Mouse (Mus musculus) kidney, embryonic 16.5 days (tissue): ENCODE measurements around the gene Pbx1. TPM values are rescaled to one million over a fixed set of nuclear protein-coding genes. Genes with fewer than 3 reads are reported as not detected.

Experiments
- ATAC-seq: fragments of 200-750 bp; cut with Nextera tagmentation; 2 replicates; pipeline ENCODE4 v1.8.0; 2017; ENCODE audit warnings: moderate TSS enrichment; ENCODE audit not compliant: low FRiP score, low TSS enrichment
- H3K27ac ChIP-seq: fragments of 300-500 bp; sonication (generic); 2 replicates; pipeline ENCODE4 v1.5.1; 2014; ENCODE audit warnings: low read length
- H3K27me3 ChIP-seq: fragments of 300-500 bp; sonication (generic); 2 replicates; pipeline ENCODE4 v1.6.1; 2014; ENCODE audit warnings: low read length, control low read depth, mixed read lengths; ENCODE audit not compliant: insufficient read depth
- H3K36me3 ChIP-seq: fragments of 300-500 bp; sonication (generic); 2 replicates; pipeline ENCODE4 v1.6.1; 2014; ENCODE audit warnings: low read length, control low read depth, mixed read lengths; ENCODE audit not compliant: insufficient read depth
- H3K4me1 ChIP-seq: fragments of 300-500 bp; sonication (generic); 2 replicates; pipeline ENCODE4 v1.6.1; 2014; ENCODE audit warnings: low read length, control low read depth, mixed read lengths; ENCODE audit not compliant: insufficient read depth
- H3K4me2 ChIP-seq: fragments of 300-500 bp; sonication (generic); replicated peaks from 2 replicates; pipeline ENCODE4 v1.6.1; 2014; ENCODE audit warnings: low read depth, low read length
- H3K4me3 ChIP-seq: fragments of 300-500 bp; sonication (generic); 2 replicates; pipeline ENCODE4 v1.5.1; 2014; ENCODE audit warnings: mild to moderate bottlenecking, low read length
- H3K9ac ChIP-seq: fragments of 300-500 bp; sonication (generic); replicated peaks from 2 replicates; pipeline ENCODE4 v1.6.1; 2014; ENCODE audit warnings: low read length
- H3K9me3 ChIP-seq: fragments of 300-500 bp; sonication (generic); 2 replicates; pipeline ENCODE4 v1.6.1; 2016; ENCODE audit warnings: low read length, control low read depth
- WGBS: fragments of 180-500 bp; shearing (Covaris S2); extraction: QIAGEN DNeasy Blood & Tissue Kit; methylation state at CpG from one replicate; pipeline ENCODE4 v1.1.7; 2014; 5-methylcytosine and 5-hydroxymethylcytosine counted together
- polyA plus RNA-seq: library from polyadenylated mRNA; unstranded; fragments of >200 nt; fragmentation: Nextera tagmentation; extraction: Ambion mirVana; gene quantifications from 2 replicates; pipeline ENCODE4 v1.2.1, GENCODE M21; 2015

Pbx1 gene
- polyA plus RNA-seq, 1 experiment from 2014 or later = 67.3 TPM

GRCm38 (mm10) chr1:168457191-168457747 is 25.2 kb upstream of the Pbx1 start:
- H3K9ac ChIP-seq = no peak overlapping the region
- no peak overlapping the region for H3K4me2 ChIP-seq
- no peaks in the 10 kb centered on the region for H3K36me3 ChIP-seq
- H3K9me3 ChIP-seq = no peaks in the 10 kb centered on the region
- H3K27me3 ChIP-seq = no peaks in the 10 kb centered on the region
- WGBS = 50% methylated on average over 7 of the region's 7 CpGs
- no peaks in the 10 kb centered on the region for H3K4me1 ChIP-seq
- no peak for ATAC-seq
- H3K27ac ChIP-seq = no peak overlapping the region
- no peak overlapping the region for H3K4me3 ChIP-seq

- Histone ChIP-seq H3K4me2 (no peak overlapping the region), H3K27ac (no peak overlapping the region), H3K27me3 (no peaks in the 10 kb centered on the region), H3K4me1 (no peaks in the 10 kb centered on the region), H3K9ac (no peak overlapping the region), H3K9me3 (no peaks in the 10 kb centered on the region), H3K4me3 (no peak overlapping the region), H3K36me3 (no peaks in the 10 kb centered on the region)
- WGBS = 57% methylated on average over 8 of the region's 8 CpGs
- ATAC-seq = no peak
Observed at GRCm38 (mm10) chr1:168455178-168455577, 23.1 kb upstream of the Pbx1 start.

GRCm38 (mm10) chr1:168433671-168434070 is 1.6 kb upstream of the Pbx1 start:
- Histone ChIP-seq H3K36me3 (no peaks in the 10 kb centered on the region), H3K27me3 (no peaks in the 10 kb centered on the region), H3K4me1 (no peaks in the 10 kb centered on the region; the same call in 1 of the 2 replicates), H3K4me2 (no peak overlapping the region), H3K27ac (no peak overlapping the region), H3K9ac (no peak overlapping the region), H3K4me3 (no peak overlapping the region), H3K9me3 (no peaks in the 10 kb centered on the region)
- ATAC-seq = no peak
- WGBS = 91% methylated on average over 3 of the region's 3 CpGs

GRCm38 (mm10) chr1:168432281-168432725 is 233 bp upstream of the Pbx1 start:
- H3K9me3 ChIP-seq = no peaks in the 10 kb centered on the region
- peaks cover 10% of the 10 kb centered on the region for H3K4me1 ChIP-seq
- under 1% methylated on average over 19 of the region's 22 CpGs for WGBS
- H3K9ac ChIP-seq = peak overlapping the region; percentile 71
- no peaks in the 10 kb centered on the region for H3K27me3 ChIP-seq
- H3K36me3 ChIP-seq = no peaks in the 10 kb centered on the region
- H3K4me2 ChIP-seq = peak overlapping the region; percentile 63
- peak overlapping the region; percentile 84 for H3K27ac ChIP-seq
- peak; percentile 99 for ATAC-seq
- peak overlapping the region; percentile 53 for H3K4me3 ChIP-seq

DNA sequence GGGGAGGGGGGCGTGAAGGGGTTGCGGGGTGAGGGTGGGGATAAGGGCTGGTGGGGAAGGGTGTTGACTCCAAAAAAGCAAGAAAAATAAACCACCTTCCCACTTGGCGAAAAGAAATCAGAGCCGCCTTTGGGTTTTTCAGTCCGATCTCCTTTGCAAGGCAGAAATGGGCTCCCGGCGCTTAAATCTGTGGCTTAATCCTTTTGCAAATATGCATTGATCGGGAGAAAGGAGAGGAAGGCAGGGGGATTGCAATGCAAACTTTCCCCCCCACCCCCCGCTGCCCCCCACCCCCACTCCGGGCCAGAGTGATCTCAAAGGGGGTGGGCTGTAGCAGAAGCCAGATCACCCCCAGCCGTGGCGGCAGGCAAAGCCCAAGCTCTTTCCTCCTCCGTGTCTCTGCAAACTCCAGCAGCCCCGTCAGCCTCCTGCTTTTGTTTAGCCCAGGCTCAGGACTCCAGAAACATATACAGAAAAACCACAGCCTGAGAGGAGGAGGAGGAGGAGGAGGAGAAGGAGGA is 299 bp downstream of the Pbx1 start:
- H3K9ac ChIP-seq = peak overlapping the region; percentile 99
- no peaks in the 10 kb centered on the region for H3K36me3 ChIP-seq
- H3K27ac ChIP-seq = peak overlapping the region; percentile 100
- H3K27me3 ChIP-seq = no peaks in the 10 kb centered on the region
- H3K4me1 ChIP-seq = peaks cover 15% of the 10 kb centered on the region
- ATAC-seq = peak; percentile 96
- peak overlapping the region; percentile 66 for H3K4me2 ChIP-seq
- H3K4me3 ChIP-seq = peak overlapping the region; percentile 99
- no peaks in the 10 kb centered on the region for H3K9me3 ChIP-seq
- 0% methylated on average over 13 of the region's 14 CpGs for WGBS

- peak overlapping the region; percentile 66 for H3K4me2 ChIP-seq
- peak overlapping the region; percentile 99 for H3K9ac ChIP-seq
- no peaks in the 10 kb centered on the region for H3K9me3 ChIP-seq
- H3K27me3 ChIP-seq = no peaks in the 10 kb centered on the region
- peaks cover 22% of the 10 kb centered on the region for H3K4me1 ChIP-seq
- H3K36me3 ChIP-seq = no peaks in the 10 kb centered on the region
- WGBS = under 1% methylated on average over 37 of the region's 37 CpGs
- H3K27ac ChIP-seq = peak overlapping the region; percentile 100
- no peak for ATAC-seq
- H3K4me3 ChIP-seq = peak overlapping the region; percentile 99
Observed at GRCm38 (mm10) chr1:168430868-168431710, 981 bp downstream of the Pbx1 start.

DNA sequence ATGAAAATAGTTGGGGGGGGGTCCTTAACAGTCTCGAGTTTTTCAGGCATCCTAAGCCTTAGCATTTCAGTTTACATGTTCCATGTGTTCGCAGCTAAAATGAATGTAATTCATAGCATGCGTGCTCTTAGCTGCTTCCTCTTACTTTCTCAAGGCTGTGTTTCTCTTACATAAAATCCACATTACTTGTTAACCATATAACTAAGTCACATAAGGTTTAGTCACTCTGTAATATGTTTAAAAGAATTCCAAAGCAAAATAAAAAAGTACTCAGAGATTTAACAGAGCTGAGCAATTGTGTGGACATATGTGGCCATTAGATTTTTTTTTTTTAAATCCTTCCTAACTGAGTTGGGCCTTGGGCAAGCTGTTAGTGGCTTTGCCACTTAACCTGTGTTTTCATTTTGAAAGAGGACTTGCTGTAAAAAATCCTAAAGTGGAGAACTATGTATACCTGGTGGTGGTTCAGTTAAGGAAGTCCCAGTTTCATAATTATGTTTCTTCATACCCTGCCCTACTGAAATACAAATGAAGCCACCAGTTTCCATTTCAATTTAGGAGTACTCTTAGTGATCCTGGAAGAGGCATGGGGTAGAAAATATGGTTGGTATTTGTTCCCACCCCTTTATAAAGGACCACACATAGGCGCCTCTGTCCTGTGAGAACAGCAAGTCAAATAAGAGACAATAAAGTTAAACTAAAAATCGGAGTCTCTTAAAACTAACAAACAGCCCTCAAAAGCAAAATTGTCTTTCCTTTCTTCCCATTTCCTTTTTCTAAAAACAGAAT is 2.0 kb downstream of the Pbx1 start:
- Histone ChIP-seq H3K36me3 (no peaks in the 10 kb centered on the region), H3K4me1 (peaks cover 31% of the 10 kb centered on the region), H3K4me2 (peak overlapping the region; percentile 66), H3K9me3 (no peaks in the 10 kb centered on the region), H3K27me3 (no peaks in the 10 kb centered on the region), H3K9ac (peak overlapping the region; percentile 85), H3K27ac (peak overlapping the region; percentile 93), H3K4me3 (peak overlapping the region; percentile 99)
- WGBS = 1% methylated on average over 5 of the region's 5 CpGs
- ATAC-seq = no peak

- H3K9me3 ChIP-seq = no peaks in the 10 kb centered on the region
- WGBS = 0% methylated on average over 5 of the region's 5 CpGs
Observed at GRCm38 (mm10) chr1:168429406-168429805, 2.7 kb downstream of the Pbx1 start.

DNA sequence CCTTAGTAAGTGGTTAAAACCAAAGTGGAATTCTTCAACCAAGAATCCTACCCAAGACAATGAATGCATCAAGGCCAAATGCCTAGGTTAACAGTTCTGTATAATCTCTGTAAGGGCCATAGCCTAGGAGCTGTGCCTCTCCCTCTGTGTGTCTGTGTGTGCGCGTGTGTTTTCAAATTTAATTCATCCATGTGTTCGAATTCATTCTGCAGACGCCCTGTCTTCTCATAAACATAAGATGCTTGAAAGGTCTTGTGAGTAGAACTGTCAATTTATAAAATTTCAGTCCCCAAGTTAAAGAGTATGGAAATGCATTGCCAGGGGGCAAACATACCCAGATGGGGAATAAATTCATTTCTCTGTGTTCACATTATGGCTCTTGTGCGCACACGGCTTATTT is 3.8 kb downstream of the Pbx1 start:
- 10% methylated on average over 6 of the region's 6 CpGs for WGBS
- no peaks in the 10 kb centered on the region for H3K9me3 ChIP-seq
- no peaks in the 10 kb centered on the region for H3K27me3 ChIP-seq
- peak overlapping the region; percentile 66 for H3K4me2 ChIP-seq
- no peak for ATAC-seq
- H3K4me1 ChIP-seq = peaks cover 47% of the 10 kb centered on the region
- H3K27ac ChIP-seq = peak overlapping the region; percentile 94
- no peaks in the 10 kb centered on the region for H3K36me3 ChIP-seq
- peak overlapping the region; percentile 77 for H3K9ac ChIP-seq
- H3K4me3 ChIP-seq = peak overlapping the region; percentile 99

More at GRCm38 (mm10) chr1:168429406-168429805, 2.7 kb downstream of the Pbx1 start:
- peak overlapping the region; percentile 93 for H3K27ac ChIP-seq
- peak overlapping the region; percentile 85 for H3K9ac ChIP-seq
- H3K4me2 ChIP-seq = peak overlapping the region; percentile 66
- H3K4me1 ChIP-seq = peaks cover 37% of the 10 kb centered on the region
- peak overlapping the region; percentile 99 for H3K4me3 ChIP-seq
- H3K27me3 ChIP-seq = no peaks in the 10 kb centered on the region
- ATAC-seq = no peak
- H3K36me3 ChIP-seq = no peaks in the 10 kb centered on the region
